Mouse (Mus musculus) spleen, postnatal 36 days (tissue): ENCODE measurements at regions not wholly inside any gene's neighbourhood (a gene's known extent, or its start where the extent isn't known, plus 50 kb on each side); places are given as distances from the start of the nearest gene placed in this dataset.

Source experiments
- DNase-seq, 2 experiments: peaks; one replicate each; pipeline ENCODE4 v3.0.0; 2022; ENCODE audit warnings: low spot score in 2 of 2, mixed read lengths in 1 of 2

- DNase-seq: no peak
These were observed 2631.2 kb upstream of the 5930422O12Rik start for GRCm38 (mm10) chr8:30797341-30797740.

- no peak for DNase-seq
These were observed 2611.5 kb upstream of the 5930422O12Rik start for GRCm38 (mm10) chr8:30817028-30817427.

- no peak for DNase-seq
These were observed 2605.5 kb upstream of the 5930422O12Rik start for GRCm38 (mm10) chr8:30822835-30823587.

GRCm38 (mm10) chr8:30823588-30823938 is 2604.9 kb upstream of the 5930422O12Rik start:
- DNase-seq: no peak

GRCm38 (mm10) chr8:30826021-30826420 is 2602.5 kb upstream of the 5930422O12Rik start:
- no peak for DNase-seq

GRCm38 (mm10) chr8:30838056-30838455 is 2590.5 kb upstream of the 5930422O12Rik start:
- no peak for DNase-seq

GRCm38 (mm10) chr8:30840064-30840463 is 2588.4 kb upstream of the 5930422O12Rik start:
- peak in 1 of 2 experiments; percentile 5 for DNase-seq

GRCm38 (mm10) chr8:30863017-30863416 is 2565.5 kb upstream of the 5930422O12Rik start:
- DNase-seq: no peak

- no peak for DNase-seq
These were observed 2522.3 kb upstream of the 5930422O12Rik start for GRCm38 (mm10) chr8:30906044-30906695.

GRCm38 (mm10) chr8:30913664-30914063 is 2514.8 kb upstream of the 5930422O12Rik start:
- no peak for DNase-seq

GRCm38 (mm10) chr8:30915127-30915526 is 2513.4 kb upstream of the 5930422O12Rik start:
- no peak for DNase-seq

GRCm38 (mm10) chr8:30915601-30916171 is 2512.8 kb upstream of the 5930422O12Rik start:
- no peak for DNase-seq

- DNase-seq: no peak
These were observed 2512.2 kb upstream of the 5930422O12Rik start for GRCm38 (mm10) chr8:30916184-30916751.

- no peak for DNase-seq
These were observed 2507.1 kb upstream of the 5930422O12Rik start for GRCm38 (mm10) chr8:30921451-30921850.

GRCm38 (mm10) chr8:30923301-30924159 is 2505.0 kb upstream of the 5930422O12Rik start:
- no peak for DNase-seq

GRCm38 (mm10) chr8:30924160-30924534 is 2504.4 kb upstream of the 5930422O12Rik start:
- DNase-seq: no peak

- DNase-seq: no peak
These were observed 2503.9 kb upstream of the 5930422O12Rik start for GRCm38 (mm10) chr8:30924656-30925055.

GRCm38 (mm10) chr8:30937449-30938075 is 2490.9 kb upstream of the 5930422O12Rik start:
- DNase-seq: no peak

- no peak for DNase-seq
These were observed 2487.6 kb upstream of the 5930422O12Rik start for GRCm38 (mm10) chr8:30940901-30941300.

- DNase-seq: no peak
These were observed 2486.9 kb upstream of the 5930422O12Rik start for GRCm38 (mm10) chr8:30941511-30942175.
